Mouse (Mus musculus): ENCODE data around the gene Tmem9b. TPM values are rescaled to one million over a fixed set of nuclear protein-coding genes. Genes with fewer than 3 reads are reported as not detected.

Gene Tmem9b
- polyA plus RNA-seq, 1 experiment: 39.0 TPM

GRCm38 (mm10) chr7:109686585-109687128 lies 66.0 kb downstream of the Tmem9b start:
- no peaks in the 10 kb centered on the region for H3K79me3 ChIP-seq (ENCODE audit: low read depth)
- H3K79me2 ChIP-seq (ENCODE audit: control insufficient read depth, insufficient read depth): no peaks in the 10 kb centered on the region
- TF ChIP-seq USF1 (IDR thresholded peaks at IDR 0.05; ENCODE audit: low read depth) (no peak), MAX (IDR thresholded peaks at IDR 0.05) (no peak), CTCF (IDR thresholded peaks at IDR 0.05; ENCODE audit: control insufficient read depth, insufficient read depth, insufficient read length) (no peak), FOSL1 (IDR thresholded peaks at IDR 0.05; ENCODE audit: insufficient read depth, low read length, poor library complexity, severe bottlenecking) (no peak), MYOG (IDR thresholded peaks at IDR 0.05; ENCODE audit: control insufficient read depth, extremely low read depth, insufficient read length) (no peak), MYOD1 (IDR thresholded peaks at IDR 0.05; ENCODE audit: control insufficient read depth, insufficient read length, low read depth) (no peak), CEBPB (IDR thresholded peaks at IDR 0.05; ENCODE audit: low read depth) (no peak)
- no peak overlapping the region for H3K4me3 ChIP-seq (ENCODE audit: insufficient read depth, poor library complexity, severe bottlenecking)
- H3K27me3 ChIP-seq (ENCODE audit: control insufficient read depth, insufficient read depth, insufficient read length): no peaks in the 10 kb centered on the region
- H3K36me3 ChIP-seq (ENCODE audit: control insufficient read depth, insufficient read depth): no peaks in the 10 kb centered on the region
- no peak overlapping the region for H3ac ChIP-seq (ENCODE audit: control insufficient read depth, insufficient read length, low read depth)

Other genes with a start within 250 kb of the Tmem9b start
- gene Trim66, start 244.7 kb downstream of the Tmem9b start, polyA plus RNA-seq (2012; fragmentation: generic; extraction: Trizol): 0.57 TPM
- gene Rpl27a, start 233.7 kb downstream of the Tmem9b start, polyA plus RNA-seq (2012; fragmentation: generic; extraction: Trizol): 1,692 TPM
- 28.6 TPM for gene St5, start 49.3 kb downstream of the Tmem9b start, polyA plus RNA-seq (2012; fragmentation: generic; extraction: Trizol)
- gene Akip1, start 49.2 kb downstream of the Tmem9b start, polyA plus RNA-seq (2012; fragmentation: generic; extraction: Trizol): 7.0 TPM
- 0.35 TPM for gene BC051019, start 29.0 kb downstream of the Tmem9b start, polyA plus RNA-seq (2012; fragmentation: generic; extraction: Trizol)
- 0.11 TPM for gene Ascl3, start 21.1 kb downstream of the Tmem9b start, polyA plus RNA-seq (2012; fragmentation: generic; extraction: Trizol)
- gene Nrip3, start 29.1 kb upstream of the Tmem9b start, polyA plus RNA-seq (2012; fragmentation: generic; extraction: Trizol): not detected
- gene Scube2, start 112.8 kb upstream of the Tmem9b start, polyA plus RNA-seq (2012; fragmentation: generic; extraction: Trizol): 0.06 TPM
- gene Dennd5a, start 207.6 kb upstream of the Tmem9b start, polyA plus RNA-seq (2012; fragmentation: generic; extraction: Trizol): 46.2 TPM
- gene Tmem41b, start 234.1 kb upstream of the Tmem9b start, polyA plus RNA-seq (2012; fragmentation: generic; extraction: Trizol): 40.5 TPM

Data from C2C12 (cell line).